Mouse (Mus musculus): ENCODE measurements at regions not wholly inside any gene's neighbourhood (a gene's known extent, or its start where the extent isn't known, plus 50 kb on each side); places are given as distances from the start of the nearest gene placed in this dataset.

GRCm38 (mm10) chr5:42578208-42578844, 510.6 kb downstream of the Gm16223 start:
- POLR2A ChIA-PET = no interaction called here

GRCm38 (mm10) chr5:42620698-42621097, 552.9 kb downstream of the Gm16223 start:
- ChIA-PET CTCF (no interaction called here), POLR2A (no interaction called here)

More at GRCm38 (mm10) chr5:42578208-42578844, 510.6 kb downstream of the Gm16223 start:
- CTCF ChIA-PET = no interaction called here

GRCm38 (mm10) chr5:42636162-42636823, 568.5 kb downstream of the Gm16223 start:
- CTCF ChIA-PET = no interaction called here
- POLR2A ChIA-PET = no interaction called here

GRCm38 (mm10) chr5:42656460-42656859, 576.5 kb upstream of the Cpeb2 start:
- ChIA-PET POLR2A (no interaction called here), CTCF (no interaction called here)

GRCm38 (mm10) chr5:42659994-42660393, 573.0 kb upstream of the Cpeb2 start:
- ChIA-PET CTCF (no interaction called here), POLR2A (no interaction called here)

- ChIA-PET POLR2A (no interaction called here), CTCF (no interaction called here)
Measured at GRCm38 (mm10) chr5:42679617-42680016, 553.4 kb upstream of the Cpeb2 start.

- POLR2A ChIA-PET = no interaction called here
- CTCF ChIA-PET = no interaction called here
Measured at GRCm38 (mm10) chr5:42685356-42686057, 547.5 kb upstream of the Cpeb2 start.

- CTCF ChIA-PET = no interaction called here
Measured at GRCm38 (mm10) chr5:42687176-42687575, 545.8 kb upstream of the Cpeb2 start.

More at GRCm38 (mm10) chr5:42687176-42687575, 545.8 kb upstream of the Cpeb2 start:
- POLR2A ChIA-PET = no interaction called here

Data from embryonic stem cell, embryonic (primary cell).